Mouse (Mus musculus): ENCODE measurements around the gene Alkbh3.

The Alkbh3 gene

DNA sequence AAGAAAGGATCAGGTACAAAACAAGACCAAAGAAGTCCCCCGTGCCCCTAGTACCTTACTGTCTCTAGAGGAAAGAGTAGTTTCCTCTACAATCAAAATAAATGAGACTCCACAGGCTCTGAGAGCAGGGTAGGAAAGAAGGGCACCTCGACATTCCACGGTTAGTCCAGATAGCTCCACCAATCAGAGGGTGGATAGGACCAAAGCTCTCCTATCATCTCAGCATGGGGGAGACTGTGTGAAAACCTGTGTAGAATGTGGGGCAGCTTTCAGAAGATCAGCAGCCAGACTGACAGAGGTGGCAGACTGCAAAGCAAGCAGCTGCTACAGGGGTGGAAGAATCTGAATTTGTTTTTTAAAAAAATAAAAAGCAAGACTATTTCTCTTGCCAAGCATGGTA is 17.8 kb downstream of the Alkbh3 start:
- no peak for DNase-seq (ENCODE audit: low read depth, low spot score)

DNA sequence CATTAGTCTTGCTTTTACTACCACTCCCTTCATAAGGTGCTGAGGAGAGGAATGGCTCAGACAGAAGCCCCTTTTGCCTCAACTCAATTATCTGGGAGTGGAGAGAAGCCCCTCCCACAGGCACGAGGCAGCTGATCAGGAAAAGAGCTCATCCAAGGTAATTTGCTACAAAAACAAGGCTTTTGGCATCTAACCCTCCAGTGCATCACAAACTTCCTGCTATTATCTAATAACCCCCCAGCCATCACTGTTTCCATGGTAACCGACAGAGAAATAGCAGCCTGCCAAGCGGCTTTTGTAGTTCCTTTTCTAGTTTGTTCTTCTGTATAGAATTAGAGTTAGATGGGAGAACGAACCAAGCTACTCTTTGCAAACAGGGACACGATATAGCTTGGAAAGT is 18.3 kb downstream of the Alkbh3 start:
- no peak for DNase-seq (ENCODE audit: low read depth, low spot score)

DNA sequence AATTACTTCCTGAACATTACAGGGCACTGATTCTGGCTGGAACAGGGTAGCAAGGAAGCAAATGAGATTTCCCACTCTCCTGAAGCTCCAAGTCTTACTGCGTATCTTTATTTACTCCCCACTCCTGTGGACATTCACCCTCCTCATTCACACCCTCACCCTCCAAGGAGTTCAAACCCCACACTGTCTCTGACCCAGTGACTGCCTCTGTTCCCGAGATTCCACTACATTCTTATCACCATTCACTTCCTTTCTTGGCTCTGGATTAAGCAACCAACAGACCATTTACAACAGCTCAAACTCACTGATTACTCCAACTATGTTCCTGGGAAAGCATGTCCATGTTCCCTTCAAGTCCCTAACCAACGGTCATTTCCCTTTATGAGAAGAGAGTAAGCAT is 19.3 kb downstream of the Alkbh3 start:
- DNase-seq (ENCODE audit: low read depth, low spot score) = no peak

DNA sequence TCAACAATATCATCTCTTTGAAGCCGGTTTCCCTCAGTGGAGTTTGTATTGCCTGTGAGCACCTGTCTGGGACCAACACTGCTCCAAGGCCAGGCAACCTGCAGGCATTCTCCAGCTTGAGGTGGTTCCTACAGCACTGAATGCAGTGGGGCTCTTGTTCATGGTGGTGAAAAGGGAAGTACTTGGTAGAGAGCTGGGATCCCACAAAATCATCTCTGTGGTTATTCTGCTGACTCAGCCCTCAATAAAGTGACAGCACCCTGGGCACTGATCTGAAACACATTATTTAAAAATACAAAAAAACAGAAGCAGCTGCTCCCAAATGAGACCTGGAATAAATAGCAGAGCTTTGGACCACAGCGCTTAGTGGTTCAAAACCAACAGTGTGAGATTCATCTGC is 22.2 kb downstream of the Alkbh3 start:
- no peak for DNase-seq (ENCODE audit: low read depth, low spot score)

DNA sequence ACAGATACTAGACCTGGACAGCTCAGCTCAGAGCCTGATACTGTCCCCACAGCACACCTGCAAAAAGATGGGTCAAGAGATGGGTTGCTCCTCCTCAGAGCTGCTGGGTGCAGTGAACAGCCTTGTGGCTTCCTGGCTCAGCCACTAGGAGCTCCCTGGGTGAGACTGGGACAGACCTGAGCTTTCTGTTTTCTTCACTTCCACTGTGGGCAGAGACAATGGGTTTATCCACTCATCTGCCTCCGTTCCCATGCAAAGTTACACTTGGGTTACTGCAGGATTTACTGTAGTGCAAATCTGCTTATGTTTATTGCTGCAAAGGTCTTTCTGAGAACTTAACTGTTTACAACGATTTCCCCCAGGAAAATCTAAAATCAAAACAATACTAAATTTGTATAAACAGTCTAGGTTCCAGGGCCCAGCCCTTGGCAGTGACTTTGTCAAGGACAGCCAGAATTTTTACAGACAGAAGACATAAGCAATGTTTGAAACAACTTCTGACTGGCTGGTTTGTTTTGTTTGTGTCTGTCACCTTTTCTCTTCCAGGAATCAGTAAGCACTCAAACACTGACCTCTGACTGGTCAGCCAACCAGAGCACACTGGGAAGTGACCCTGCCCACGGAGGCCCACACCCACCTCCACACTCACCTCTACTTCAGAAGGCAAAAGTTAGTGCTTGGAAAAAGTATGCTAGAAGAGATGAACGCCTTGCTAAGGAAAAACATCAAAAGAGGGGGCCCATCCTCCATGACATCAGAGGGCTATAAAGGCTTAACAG is 28.0 kb downstream of the Alkbh3 start:
- no peak for DNase-seq (ENCODE audit: low read depth, low spot score)

DNA sequence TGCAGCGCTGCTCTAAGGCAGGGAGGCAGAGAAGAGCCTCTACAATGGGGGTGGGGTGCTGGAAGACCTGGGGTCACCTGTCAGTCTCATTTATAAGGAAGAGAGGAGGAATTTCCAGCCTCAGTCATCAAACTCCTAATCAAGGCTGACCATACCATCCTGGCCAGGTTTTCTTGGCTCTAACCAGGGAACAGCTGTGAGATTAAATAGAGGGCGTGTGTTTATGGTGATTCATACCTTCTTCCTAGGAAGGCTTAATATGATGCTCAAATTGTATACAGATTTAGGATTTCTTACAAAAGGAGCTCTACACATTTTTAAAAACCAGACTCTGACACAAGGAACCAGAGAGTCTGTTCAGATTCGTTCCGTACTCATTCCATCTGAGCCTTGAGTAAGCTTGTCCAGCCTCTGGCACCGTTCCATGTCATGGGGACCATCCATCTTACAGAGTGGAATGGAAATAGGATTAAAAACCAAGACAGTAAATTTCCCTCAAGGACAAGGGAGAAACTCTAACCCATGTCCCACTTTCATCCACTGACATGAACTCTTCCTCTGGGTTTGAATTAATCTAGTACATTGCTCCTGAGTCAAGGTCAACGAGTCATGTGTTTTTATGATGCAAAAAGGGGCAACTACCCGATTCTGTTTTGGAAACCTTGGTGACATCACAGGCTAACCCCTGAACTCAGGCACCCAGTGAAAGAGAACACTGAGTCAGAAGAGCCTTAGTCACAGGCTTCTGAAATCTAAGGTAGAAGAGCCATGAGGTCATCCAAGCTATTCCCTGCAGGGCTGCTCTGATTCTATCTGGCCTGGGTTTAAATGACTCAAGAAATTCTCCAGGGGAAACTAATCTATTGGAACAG is 31.1 kb downstream of the Alkbh3 start:
- DNase-seq (ENCODE audit: low read depth, low spot score) = no peak

DNA sequence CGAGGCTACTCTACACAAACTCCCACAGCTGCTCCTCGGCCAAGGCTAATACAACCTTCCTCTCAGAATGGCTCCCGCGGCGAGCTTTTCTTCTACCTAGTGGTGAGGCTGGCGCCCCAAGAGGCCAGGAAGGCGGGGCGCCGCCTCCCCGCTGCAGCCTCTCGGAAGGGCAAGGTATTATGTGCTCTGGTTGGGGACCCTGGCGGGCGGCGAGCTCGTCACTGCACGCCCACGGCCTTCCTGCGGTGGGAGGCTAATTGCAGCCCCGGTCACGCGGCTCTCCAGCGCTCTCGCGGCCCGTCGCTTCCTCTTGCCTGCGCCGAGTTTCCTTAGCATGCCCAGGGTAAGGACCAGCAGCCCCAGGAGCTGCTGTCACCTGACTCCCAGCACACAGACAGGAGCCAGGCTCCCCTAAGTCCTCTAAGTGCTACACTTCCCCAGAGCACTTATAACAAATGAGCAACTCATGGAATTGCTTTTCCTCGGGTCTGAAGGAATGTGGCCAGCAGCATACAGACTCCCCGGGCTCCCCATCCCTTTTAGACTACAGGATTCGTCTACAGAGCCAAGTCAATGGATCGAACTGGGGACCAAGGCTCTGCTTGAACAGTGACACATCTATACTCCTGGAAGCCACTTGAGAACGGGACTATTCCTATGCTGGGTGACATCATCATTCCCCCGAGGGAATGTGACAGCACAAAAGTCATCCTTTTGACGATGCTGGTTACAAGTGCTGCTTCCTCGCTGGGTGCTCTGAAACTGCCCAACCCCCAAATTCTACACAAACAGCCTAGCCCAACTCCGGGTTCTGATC is 34.0 kb downstream of the Alkbh3 start:
- DNase-seq (ENCODE audit: low read depth, low spot score) = no peak

DNA sequence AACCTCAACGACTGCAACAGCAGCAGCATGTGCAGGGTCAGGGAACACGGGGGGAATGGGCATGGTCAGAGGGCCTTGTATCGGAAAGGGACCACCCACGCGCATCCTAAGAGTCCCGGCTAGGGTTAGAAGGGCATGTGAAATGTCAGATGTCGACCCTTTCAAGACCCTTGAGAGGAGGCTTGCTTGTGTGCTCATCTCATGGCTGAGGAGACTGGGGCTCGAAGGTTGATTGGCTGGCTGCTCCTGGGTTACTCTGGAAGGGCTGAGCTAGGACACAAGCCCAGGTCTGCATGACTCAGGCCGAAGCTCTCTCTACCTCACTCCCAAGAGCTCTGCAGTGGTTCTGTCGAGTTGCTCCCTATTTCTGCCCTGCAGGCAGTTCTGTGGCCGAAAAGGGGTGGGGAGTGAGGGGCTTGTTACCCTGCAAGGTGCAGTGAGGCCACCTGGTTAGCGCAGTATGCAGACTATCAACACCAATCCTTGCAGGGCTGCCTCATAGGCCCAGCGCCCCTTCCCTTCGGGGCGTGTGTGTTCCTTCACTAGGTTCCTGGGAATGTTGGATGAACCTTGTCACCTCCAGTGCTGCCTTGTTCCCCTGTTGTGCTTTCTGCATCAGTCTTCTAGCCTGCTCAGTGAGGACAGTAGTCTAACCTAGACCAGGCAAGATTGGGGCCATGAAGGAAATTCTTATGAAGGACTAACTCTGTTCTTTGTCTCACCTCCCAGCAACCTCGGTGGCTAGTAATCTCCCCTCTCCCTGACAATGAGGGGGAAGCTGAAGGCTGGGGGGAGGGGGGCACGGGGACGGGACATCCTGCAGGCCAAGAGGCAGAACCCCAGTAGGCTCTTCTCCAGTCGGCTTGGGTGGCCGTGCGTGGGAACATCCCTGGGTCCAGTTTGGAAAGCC is 34.8 kb downstream of the Alkbh3 start:
- DNase-seq (ENCODE audit: low read depth, low spot score) = no peak

DNA sequence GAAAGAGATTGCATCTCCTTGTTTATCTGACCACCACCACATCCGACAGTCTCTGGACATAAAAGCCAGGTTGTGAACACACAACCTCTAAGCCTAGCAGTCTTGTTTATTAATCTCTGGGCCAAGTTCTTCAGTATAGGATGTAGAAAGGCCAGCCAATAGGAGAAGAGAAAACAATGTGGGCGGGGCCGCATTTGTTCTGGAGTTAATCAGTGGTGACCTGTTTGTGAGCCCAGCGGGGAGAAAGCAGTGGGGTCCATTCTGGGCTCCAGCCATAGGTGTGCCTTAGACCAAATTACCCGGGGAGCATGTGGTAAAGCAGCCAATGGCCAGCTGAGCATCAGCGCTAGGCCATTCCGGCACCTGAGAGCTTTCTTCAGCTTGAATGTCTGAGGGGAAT is 35.6 kb downstream of the Alkbh3 start:
- no peak for DNase-seq (ENCODE audit: low read depth, low spot score)

DNA sequence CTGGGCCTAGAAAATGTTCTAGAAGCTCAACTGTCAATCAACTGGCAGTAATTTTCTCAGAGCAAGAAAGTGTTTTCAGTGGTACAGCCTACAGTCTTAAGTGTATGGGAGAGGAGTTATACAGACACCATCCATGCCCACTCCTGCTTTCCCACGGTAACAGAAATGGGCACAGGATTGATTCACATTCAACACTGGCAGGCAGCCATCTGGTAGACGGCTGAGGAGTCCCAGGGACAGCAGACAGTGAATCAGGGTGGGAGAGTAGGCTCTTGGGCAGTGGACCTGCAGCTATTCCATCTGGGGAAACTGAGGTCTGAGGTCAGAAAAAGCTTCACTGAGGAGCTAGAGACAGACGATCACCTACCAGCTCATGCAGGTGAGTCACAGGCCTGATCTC is 39.0 kb downstream of the Alkbh3 start:
- no peak for DNase-seq (ENCODE audit: low read depth, low spot score)

DNA sequence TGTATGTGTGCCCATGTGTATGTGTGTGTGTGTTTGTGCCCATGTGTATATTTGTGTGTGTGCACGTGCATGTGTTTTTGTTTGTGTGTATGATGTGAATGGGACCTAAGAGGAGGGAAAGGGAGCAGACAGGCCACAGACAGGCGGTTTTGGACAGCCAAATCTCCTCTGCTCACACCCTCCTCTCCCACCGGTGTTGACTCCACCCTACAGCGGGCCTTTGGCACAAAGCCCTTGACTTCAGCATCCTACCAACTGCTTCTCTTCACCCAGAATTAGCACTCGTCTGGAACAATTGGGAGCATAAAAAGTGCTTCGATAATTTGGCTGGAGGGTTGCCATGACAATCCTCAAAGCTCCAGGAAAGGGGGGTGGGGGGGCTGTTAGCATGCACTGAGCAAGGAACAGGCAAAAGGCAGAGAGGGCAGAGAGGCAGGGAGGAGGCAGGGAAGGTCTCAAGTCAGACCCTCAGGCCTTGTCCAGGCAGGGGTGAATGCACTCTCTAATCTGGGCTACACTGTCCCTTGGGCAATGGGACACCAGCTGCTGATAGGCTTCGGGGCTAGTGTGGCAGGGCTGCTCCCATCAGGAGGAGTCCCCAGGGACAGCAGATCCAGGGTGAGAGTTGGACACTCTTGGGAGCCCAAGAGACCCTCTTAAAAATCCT is 46.0 kb downstream of the Alkbh3 start:
- DNase-seq (ENCODE audit: low read depth, low spot score) = no peak

DNA sequence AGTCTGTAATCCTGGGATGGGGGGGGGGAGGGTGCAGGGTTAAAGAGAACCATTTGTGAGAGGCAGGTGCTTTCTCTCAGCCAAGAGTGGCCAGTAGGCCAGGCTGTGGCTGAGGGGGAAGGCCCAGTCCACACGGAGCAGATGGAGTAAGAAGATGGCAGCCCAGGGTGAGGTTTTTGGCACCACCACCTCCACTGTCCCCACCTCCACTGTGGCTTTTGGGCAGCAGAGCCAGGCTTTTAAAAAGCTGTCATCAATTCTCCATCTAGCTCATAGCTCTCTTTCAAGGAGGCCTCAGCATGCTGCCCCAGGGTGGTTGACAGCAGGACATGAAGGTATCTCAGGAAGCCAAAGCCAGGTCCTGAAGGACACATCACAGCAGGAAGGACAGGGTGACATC is 46.8 kb downstream of the Alkbh3 start:
- DNase-seq (ENCODE audit: low read depth, low spot score) = no peak

DNA sequence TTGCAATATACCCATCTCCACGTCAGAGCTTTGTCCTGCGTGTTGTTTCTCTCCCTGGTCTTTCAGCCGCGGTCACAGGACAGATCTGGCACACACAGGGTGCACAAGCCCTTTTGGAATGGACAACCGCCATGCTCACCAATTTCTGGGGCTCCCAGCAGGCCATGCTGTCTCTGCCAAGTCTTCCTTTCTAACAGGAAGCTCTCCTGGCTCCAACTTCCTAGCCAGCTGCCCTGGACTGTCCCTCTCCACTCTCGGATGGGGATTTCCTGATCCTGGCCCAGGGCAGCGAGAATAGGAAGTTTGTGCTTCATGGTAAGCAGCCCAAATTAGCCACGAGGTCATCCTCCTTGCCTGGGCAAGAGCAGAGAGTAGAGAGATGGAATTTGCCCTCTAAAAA is 48.9 kb downstream of the Alkbh3 start:
- no peak for DNase-seq (ENCODE audit: low read depth, low spot score)

DNA sequence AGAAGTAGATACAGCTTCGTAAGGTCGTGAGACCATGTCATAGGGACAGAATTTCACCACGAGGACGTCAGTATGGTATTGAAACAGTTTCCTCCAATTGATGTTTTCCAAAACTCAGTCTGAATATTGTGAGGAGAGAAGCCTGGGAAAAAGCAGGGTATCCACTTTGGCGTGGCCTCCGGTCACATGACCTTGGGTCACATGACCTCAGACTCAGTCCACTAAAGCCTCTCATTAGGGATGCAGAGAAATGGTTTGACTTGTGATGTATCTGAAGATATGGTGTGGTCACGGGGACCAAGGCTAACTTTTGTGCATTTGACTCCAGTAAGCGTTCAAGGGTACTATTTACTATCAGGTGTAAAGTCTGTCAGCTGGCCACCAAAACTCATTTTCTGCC is 51.3 kb downstream of the Alkbh3 start:
- DNase-seq (ENCODE audit: low read depth, low spot score) = no peak

DNA sequence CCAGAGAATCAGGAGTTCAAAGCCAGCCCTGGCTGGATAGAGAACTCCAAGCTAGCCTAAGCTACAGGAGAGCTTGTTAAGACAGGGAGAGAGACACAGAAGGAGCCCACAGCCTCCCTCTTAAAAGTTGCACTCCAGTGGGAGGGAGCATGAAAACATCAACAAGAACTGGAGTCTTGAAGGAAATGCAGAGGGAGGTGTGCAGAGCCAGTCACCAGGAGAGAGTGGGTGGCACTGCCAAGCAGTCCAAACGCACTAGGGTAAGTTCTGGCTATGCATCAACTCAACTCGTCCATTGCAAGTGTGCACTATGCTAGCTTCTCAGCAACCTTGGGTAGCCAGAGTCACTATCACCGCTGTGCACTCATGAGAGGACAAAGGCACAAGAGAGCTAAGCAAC is 52.4 kb downstream of the Alkbh3 start:
- no peak for DNase-seq (ENCODE audit: low read depth, low spot score)

DNA sequence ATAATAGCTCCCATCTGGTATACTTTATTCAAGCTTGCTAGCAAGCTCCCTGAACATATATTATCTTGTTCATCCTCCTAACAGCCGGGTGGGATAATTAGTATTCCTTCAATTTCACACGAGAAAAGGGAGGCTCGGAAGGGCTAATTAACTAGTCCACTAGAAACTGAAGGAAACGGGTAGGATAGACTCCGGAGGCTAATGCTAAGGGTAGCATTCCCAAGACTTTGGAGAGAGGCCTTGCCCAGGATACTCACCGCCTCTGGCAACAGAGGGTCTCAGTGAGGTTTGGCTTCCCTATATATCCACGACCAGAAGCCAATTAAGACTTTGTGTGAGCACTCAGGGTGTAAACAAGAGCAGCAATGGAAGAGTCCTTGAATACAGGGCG is 52.8 kb downstream of the Alkbh3 start:
- DNase-seq (ENCODE audit: low read depth, low spot score) = no peak

DNA sequence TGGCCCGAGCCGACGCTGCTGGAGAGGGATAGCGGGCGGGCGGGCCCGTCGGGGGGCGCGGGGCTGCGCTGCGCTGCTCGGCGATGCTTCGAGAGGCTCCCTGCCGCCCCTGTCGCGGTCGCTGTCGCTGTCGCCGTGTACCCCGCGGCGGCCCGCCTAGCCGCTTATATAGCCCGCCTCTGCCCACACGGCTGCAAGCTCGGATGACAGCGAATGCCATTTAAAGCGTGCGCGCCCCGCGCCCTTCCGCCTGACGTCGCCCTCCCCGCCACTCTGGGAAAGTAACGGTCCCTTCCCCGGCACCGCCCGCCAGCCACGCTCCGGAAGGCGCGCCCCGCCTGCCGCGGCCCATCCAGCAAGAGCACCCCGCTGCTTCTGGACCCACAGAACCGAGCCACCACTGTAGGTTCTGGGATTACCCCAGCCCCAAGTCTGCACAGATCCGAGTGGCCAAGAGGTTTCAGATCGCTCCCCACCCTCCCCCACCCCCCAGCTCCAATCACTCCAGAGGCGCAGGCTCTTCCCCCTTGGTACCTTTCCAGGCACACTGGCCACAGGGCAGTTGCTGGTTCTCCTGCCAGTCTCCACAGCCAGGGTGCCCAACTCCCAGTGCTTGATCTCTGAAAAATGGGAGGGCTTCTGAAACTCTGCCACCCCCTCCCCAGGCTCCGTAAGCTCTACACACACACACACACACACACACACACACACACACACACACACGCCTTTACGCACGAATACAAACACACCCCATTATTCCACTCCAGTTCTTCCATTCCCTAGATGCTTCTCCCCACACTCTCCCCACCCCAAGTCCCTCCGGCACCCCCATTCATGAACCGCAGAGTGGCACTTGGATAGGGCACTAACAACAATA is 53.5 kb downstream of the Alkbh3 start, which contains the start of gene Gm13889:
TSS of gene Gm13889 (minus strand) at position 294 of the 877 bp plus-strand sequence.
- no peak for DNase-seq (ENCODE audit: low read depth, low spot score)

DNA sequence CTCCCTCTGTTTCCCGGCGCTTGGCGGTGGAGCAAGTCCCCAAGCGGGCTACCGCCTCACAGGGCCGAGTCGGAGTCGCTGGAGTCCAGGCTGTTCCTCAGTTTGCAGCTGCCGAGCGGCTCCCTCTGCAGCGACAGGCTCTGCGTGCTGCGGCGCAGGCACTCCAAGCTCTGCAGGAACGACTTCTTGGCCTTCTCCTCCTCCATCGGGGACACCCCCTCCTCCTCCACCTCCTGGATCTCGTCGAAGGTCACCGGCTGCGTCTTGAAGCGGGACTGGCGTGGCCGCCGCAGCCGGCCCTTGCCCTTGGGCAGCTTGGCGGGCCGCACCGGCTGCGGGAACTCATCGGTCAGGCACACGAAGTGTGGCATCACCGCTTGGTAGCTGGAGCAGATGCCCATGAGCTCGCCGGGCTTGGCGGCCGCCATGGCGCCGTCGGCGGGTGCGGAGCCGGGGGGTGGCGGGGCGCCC is 54.2 kb downstream of the Alkbh3 start:
- no peak for DNase-seq (ENCODE audit: low read depth, low spot score)

DNA sequence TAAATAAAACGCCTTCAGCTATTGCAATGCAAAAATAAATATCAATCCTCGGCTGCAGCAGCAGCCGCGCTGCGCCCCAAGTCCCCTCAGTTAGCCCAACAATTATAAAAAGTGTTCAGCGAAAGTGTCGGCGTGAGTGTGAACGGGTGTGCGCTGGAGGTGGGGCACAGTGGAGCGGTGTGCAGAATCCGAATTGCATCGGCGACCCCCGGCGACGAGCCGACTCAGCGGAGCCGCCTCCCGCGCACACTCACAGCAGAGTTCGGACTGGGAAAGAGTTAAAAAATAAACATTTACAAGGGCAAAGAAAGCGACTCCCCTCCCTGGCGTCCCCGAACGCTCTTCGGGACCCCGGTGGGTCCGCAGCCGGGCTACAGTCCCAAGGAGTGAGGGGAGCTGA is 54.7 kb downstream of the Alkbh3 start:
- no peak for DNase-seq (ENCODE audit: low read depth, low spot score)

All from embryo, embryonic 11.5 days (tissue).